Comparison of ENCODE assay signal across 9 mouse cellular contexts in genomic region chr1:191802820-191803655, GRCm38 (mm10). TPM values are rescaled to one million over a fixed set of nuclear protein-coding genes. Genes with fewer than 3 reads are reported as not detected.
DNase-seq lines count a peak whose midpoint lies in the region; TF ChIP-seq lines count a peak whose summit lies in the region.
"Had no signal": no experiment of that assay in that cellular context is flagged by ENCODE, and none has a peak within 500 bp of the region (broad histone marks: within the 10 kb centered on the region; RNA-seq: fewer than 3 reads in every experiment).

No protein-coding gene starts in this region.

- no peak overlapping the region for H3K4me3 ChIP-seq in left cerebral cortex, adult 2 months

- TF ChIP-seq CTCF in left cerebral cortex, adult 2 months (IDR thresholded peaks at IDR 0.05): no peak

- H3K27ac ChIP-seq in left cerebral cortex, adult 2 months: peak overlapping the region; percentile 72

- intact Hi-C loops in left cerebral cortex, adult 2 months (cut with DNase I): loop anchor here (1.0 kb wide), 1 partner anchor 193 kb away; no protein-coding TSS in a partner anchor
- intact Hi-C loops in left cerebral cortex, postnatal 4 days (cut with DNase I): no loop called here

- DNase-seq in adrenal gland, adult 8-10 months: peak; percentile 21
- no peak for DNase-seq in adrenal gland, postnatal 36 days
- DNase-seq in left cerebral cortex, adult 2 months (ENCODE audit: extremely low spot score in 1 of 2, low spot score in 2 of 2): peak in 1 of 2 experiments; percentile 39
- no peak for DNase-seq in left cerebral cortex, postnatal 4 days
- peak; percentile 48 to 57 for DNase-seq in frontal cortex, postnatal 36 days (ENCODE audit: low spot score in 2 of 2)
- DNase-seq in right cerebral cortex, postnatal 10 days (ENCODE audit: low spot score in 2 of 2): peak; percentile 67 to 72
- no peak for DNase-seq in cerebellum, adult 9-10 months
- no peak for DNase-seq in ovary, adult 18-20 months (ENCODE audit: low spot score)
- DNase-seq: embryo, embryonic 11 days had no signal

RNA-seq across cellular contexts. Expression of gene Nek2, which starts 18.2 kb away (rescaled TPM):
- total RNA-seq in adrenal gland, adult 8-10 months (2022): 1 to 10 TPM in 3 of 4 experiments, under 1 TPM in 1; 0.92 to 4.7 (median 1.5) TPM
- 1 to 10 TPM; 1.9 to 4.1 TPM for total RNA-seq in adrenal gland, postnatal 36 days (2021)
- total RNA-seq in left cerebral cortex, adult 2 months (2021): 1 to 10 TPM; 1.2 to 1.3 TPM
- 1 to 10 TPM; 4.8 to 6.1 TPM for total RNA-seq in left cerebral cortex, postnatal 4 days (2021)

Comparison
In these comparisons a context has a peak if more than half of its experiments do, and no peak if none do; other contexts are left out.
1. DNase-seq: peak in adrenal gland, adult 8-10 months (single experiment), frontal cortex, postnatal 36 days (2 of 2) and right cerebral cortex, postnatal 10 days (2 of 2); none in adrenal gland, postnatal 36 days (0 of 2), left cerebral cortex, postnatal 4 days (single experiment), cerebellum, adult 9-10 months (single experiment) and ovary, adult 18-20 months (single experiment).